Comparison of ENCODE assay signal across 9 mouse cellular contexts in the genomic region with DNA sequence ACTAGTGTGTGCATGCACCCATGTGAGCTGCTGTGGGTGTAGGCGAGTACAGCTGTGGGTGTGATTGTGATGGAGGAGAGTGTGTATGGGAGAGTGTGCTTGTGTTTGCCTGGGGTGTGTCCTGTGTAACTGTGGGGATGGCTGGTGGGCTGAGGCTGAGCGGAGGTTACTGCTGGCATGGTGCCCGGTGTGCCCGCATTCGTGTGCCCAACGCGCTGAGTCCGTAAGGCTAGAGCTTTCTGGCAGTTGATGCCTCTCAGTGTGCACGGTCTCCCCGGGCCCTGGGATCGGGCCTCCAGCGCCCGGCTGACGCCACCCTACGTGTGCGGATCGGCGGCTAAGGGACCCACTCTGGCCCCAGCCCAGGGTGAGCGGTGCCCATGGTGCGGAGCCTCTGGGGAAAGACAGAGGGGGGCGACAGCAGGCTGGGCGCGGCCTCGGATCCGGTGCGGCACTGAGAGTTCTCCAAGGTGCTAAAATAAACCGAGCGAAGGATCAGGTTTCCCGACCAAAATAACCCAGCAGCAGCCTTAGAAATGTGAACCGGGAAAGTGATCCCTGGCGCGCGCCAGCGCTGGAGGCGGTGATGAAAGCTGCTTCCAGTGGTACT. TPM values are rescaled to one million over a fixed set of nuclear protein-coding genes. Genes with fewer than 3 reads are reported as not detected.
A peak's percentile ranks its signal among the peaks of the same experiment; 100 is the strongest.
DNase-seq lines count a peak whose midpoint lies in the region; ATAC-seq and TF ChIP-seq lines count a peak whose summit lies in the region.
"Had no signal": no experiment of that assay in that cellular context is flagged by ENCODE, and none has a peak within 500 bp of the region (broad histone marks: within the 10 kb centered on the region; RNA-seq: fewer than 3 reads in every experiment).

No protein-coding gene starts in this region.

- no peaks in the 10 kb centered on the region for H3K9me3 ChIP-seq in heart, postnatal 0 days (replicated peaks; ENCODE audit: control insufficient read depth, low read length)
- no peaks in the 10 kb centered on the region for H3K9me3 ChIP-seq in limb, embryonic 14.5 days (ENCODE audit: control insufficient read depth, low read length)

- ATAC-seq in heart, postnatal 0 days (ENCODE audit: insufficient read depth, low read depth) = peak; percentile 35
- ATAC-seq in limb, embryonic 14.5 days (ENCODE audit: low FRiP score, low read depth) = 0 out of 2 replicates have a peak, but pooled peaks have one; percentile 20
- ATAC-seq in monocyte, adult 5-6 weeks (replicated peaks; ENCODE audit: insufficient number of reproducible peaks, low FRiP score, low TSS enrichment, poor library complexity, severe bottlenecking) = no peak

- H3K4me3 ChIP-seq in heart, postnatal 0 days (ENCODE audit: low read depth, low read length) = peak overlapping the region; percentile 32
- peak overlapping the region; percentile 31 for H3K4me3 ChIP-seq in limb, embryonic 14.5 days (replicated peaks; ENCODE audit: low read length)

- WGBS in heart, postnatal 0 days = 5% methylated on average over 35 of the region's 35 CpGs
- WGBS in limb, embryonic 14.5 days = 7% methylated on average over 30 of the region's 35 CpGs

- peak overlapping the region; percentile 71 for H3K27ac ChIP-seq in heart, postnatal 0 days (ENCODE audit: low read depth)
- no peak overlapping the region for H3K27ac ChIP-seq in limb, embryonic 14.5 days (replicated peaks; ENCODE audit: low read depth, low read length)

- TF ChIP-seq CTCF in heart, postnatal 0 days (IDR thresholded peaks at IDR 0.05; ENCODE audit: low read depth) = 0 out of 2 replicates have a peak, but pooled peaks have one; percentile 7

- peak overlapping the region; percentile 61 for H3K4me2 ChIP-seq in heart, postnatal 0 days (ENCODE audit: low read depth, low read length)
- H3K4me2 ChIP-seq in limb, embryonic 14.5 days (replicated peaks; ENCODE audit: low read depth, low read length, severe bottlenecking) = peak overlapping the region; percentile 57

- DNase-seq in cerebellum, postnatal 14 days = peak; percentile 40 to 61
- no peak for DNase-seq in cerebellum, adult 11-12 months
- DNase-seq in CD4-positive helper T cell, adult 2 months (ENCODE audit: low read depth, low spot score) = peak; percentile 28
- DNase-seq in fibroblast of lung, adult 2 months (ENCODE audit: low read depth) = peak; percentile 8
- peak; percentile 84 for DNase-seq in heart, postnatal 0 days (ENCODE audit: low spot score)
- peak; percentile 62 for DNase-seq in limb, embryonic 14.5 days (ENCODE audit: low spot score)
- peak; percentile 60 to 63 for DNase-seq in right cerebral cortex, postnatal 10 days (ENCODE audit: low spot score in 2 of 2)

- H3K36me3 ChIP-seq in heart, postnatal 0 days (replicated peaks; ENCODE audit: control insufficient read depth, insufficient read depth, low read length) = no peaks in the 10 kb centered on the region
- no peaks in the 10 kb centered on the region for H3K36me3 ChIP-seq in limb, embryonic 14.5 days (ENCODE audit: control insufficient read depth, insufficient read depth, low read length)

- peaks cover 12% of the 10 kb centered on the region for H3K4me1 ChIP-seq in heart, postnatal 0 days (ENCODE audit: control insufficient read depth, insufficient read depth)
- peaks cover 16% of the 10 kb centered on the region for H3K4me1 ChIP-seq in limb, embryonic 14.5 days (ENCODE audit: control insufficient read depth, insufficient read depth, low read length)

- 0 out of 2 replicates have a peak overlapping the region, but pooled peaks have one; percentile 5 for H3K9ac ChIP-seq in heart, postnatal 0 days (replicated peaks; ENCODE audit: low read depth, low read length)
- H3K9ac ChIP-seq in limb, embryonic 14.5 days (ENCODE audit: low read depth, low read length, severe bottlenecking) = peak overlapping the region; percentile 28; the same call in 1 of the 2 replicates

- no peak for TF ChIP-seq EP300 in heart, postnatal 0 days (IDR thresholded peaks at IDR 0.05; ENCODE audit: low read depth)

- H3K27me3 ChIP-seq in heart, postnatal 0 days (ENCODE audit: control insufficient read depth, insufficient read depth, low read length) = no peaks in the 10 kb centered on the region
- peaks cover 22% of the 10 kb centered on the region for H3K27me3 ChIP-seq in limb, embryonic 14.5 days (ENCODE audit: control insufficient read depth, insufficient read depth, low read length)

- no peak for TF ChIP-seq POLR2A in limb, embryonic 14.5 days (IDR thresholded peaks at IDR 0.05; ENCODE audit: borderline replicate concordance, extremely low read depth, insufficient read depth, insufficient read length)

RNA-seq across cellular contexts. Expression of a gene that starts 3.8 kb away (rescaled TPM):
- 28.7 and 34.9 TPM in 2 replicates for total RNA-seq in heart, postnatal 0 days (2014; rRNA removed; ENCODE audit: low replicate concordance)
- 14.6 and 18.0 TPM in 2 replicates for polyA plus RNA-seq in heart, postnatal 0 days (2015; fragmentation: Nextera tagmentation; extraction: Ambion mirVana)
- polyA plus RNA-seq in limb, embryonic 14.5 days (2012; rRNA removed) = 6.4 and 6.6 TPM in 2 replicates
- 5.1 and 5.9 TPM in 2 replicates for polyA plus RNA-seq in limb, embryonic 14.5 days (2014; fragmentation: Nextera tagmentation; extraction: Ambion mirVana)
- 9.3 to 23.1 TPM (median 14.2 TPM) in 3 replicates for total RNA-seq in monocyte, adult 5-6 weeks (2017)
- polyA plus RNA-seq: C2C12 had no signal

RNA-seq across cellular contexts. Expression of a gene that starts 6.9 kb away (rescaled TPM):
- 30.7 and 56.3 TPM in 2 replicates for total RNA-seq in heart, postnatal 0 days (2014; rRNA removed; ENCODE audit: low replicate concordance)
- 23.4 and 24.0 TPM in 2 replicates for polyA plus RNA-seq in heart, postnatal 0 days (2015; fragmentation: Nextera tagmentation; extraction: Ambion mirVana)
- polyA plus RNA-seq in limb, embryonic 14.5 days (2012; rRNA removed) = 11.7 and 15.1 TPM in 2 replicates
- polyA plus RNA-seq in limb, embryonic 14.5 days (2014; fragmentation: Nextera tagmentation; extraction: Ambion mirVana) = 8.9 and 10.0 TPM in 2 replicates
- total RNA-seq in monocyte, adult 5-6 weeks (2017) = 1.2 TPM in 1 of 3 replicates, not detected in the others

Comparison
In these comparisons a context has a peak if more than half of its experiments do, and no peak if none do; other contexts are left out.
1. RNA of a gene that starts 6.9 kb away (total RNA-seq): 30.7 to 56.3 TPM in heart, postnatal 0 days; 1.2 TPM in monocyte, adult 5-6 weeks; every median in the first group is over 10 times any median in the second.